Mouse (Mus musculus): ENCODE data around the gene Pls1.

DNA sequence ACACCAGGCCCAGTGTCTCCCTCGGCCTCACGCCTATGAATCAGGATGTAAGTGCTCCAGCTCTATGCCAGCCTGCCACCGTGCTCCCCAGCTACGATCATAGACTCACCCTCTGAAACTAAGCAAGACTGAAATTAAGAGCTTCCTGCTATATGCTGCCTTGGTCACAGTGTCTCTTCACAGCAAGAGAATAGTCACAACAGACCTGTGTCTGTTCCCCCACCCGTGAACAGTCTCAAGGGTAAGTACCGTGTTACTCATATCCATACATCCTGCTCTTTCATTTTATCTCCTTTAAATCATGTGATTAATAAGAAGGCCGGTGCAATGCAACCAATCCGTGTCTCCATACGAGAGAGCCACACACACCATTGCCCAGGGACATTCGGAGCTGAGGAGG lies 9.4 kb downstream of the Pls1 start:
- TF ChIP-seq FLI1 (IDR thresholded peaks at IDR 0.05; ENCODE audit: low read length) (no peak), GATA1 (IDR thresholded peaks at IDR 0.05; ENCODE audit: borderline replicate concordance, low read length) (no peak)
